Mouse (Mus musculus): ENCODE results near the gene Chchd6. TPM values are rescaled to one million over a fixed set of nuclear protein-coding genes. Genes with fewer than 3 reads are reported as not detected.

Chchd6 gene
- 89.8 and 91.3 TPM in 2 replicates for polyA plus RNA-seq (2016; fragmentation: Nextera tagmentation; extraction: Ambion mirVana)

DNA sequence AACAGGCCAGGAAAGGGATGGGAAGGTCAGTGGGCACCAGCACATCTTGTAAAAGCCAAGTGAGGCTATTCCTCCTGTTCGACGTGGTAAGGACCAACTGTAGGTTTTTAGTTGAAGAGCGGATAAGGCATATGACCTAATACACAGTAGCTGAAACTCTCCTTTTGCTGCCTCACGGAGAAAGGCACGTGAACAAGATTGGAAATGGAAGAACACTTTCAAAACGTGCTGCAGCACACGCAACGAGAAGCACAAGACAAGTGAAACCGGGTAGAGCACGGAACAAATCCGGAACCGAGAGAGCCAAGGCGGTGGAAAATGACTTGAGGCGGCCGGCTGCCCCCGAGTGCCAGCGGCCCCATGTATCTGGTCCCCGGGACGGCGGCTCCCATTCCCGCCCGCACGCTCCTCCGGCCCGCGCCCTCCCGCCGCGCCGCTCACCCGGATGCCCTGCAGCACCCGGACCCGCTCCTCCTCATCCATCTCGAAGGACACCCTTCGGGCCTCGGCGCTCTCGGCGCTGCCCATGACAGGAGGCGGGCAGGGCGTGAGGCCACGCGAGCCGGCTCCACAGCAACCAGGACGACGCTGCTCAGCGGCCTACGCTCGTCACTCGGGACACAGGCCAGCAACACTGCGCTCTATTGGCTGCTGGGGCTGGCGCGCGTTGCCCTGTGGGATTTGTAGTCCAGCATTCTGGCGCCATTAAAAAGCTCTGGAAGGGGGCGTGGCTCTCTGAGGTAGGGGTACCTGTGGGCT lies at the start of gene Chchd6:
Gene Chchd6 (minus strand): TSS at position 635 of the 759 bp plus-strand sequence.
- peak within 1 kb of the TSS; percentile 84 for H3K27ac ChIP-seq
- WGBS = under 1% methylated on average over 56 of the region's 56 CpGs
- no peaks in the 10 kb centered on the region for H3K27me3 ChIP-seq (ENCODE audit: poor library complexity, severe bottlenecking)
- no peaks in the 10 kb centered on the region for H3K36me3 ChIP-seq (replicated peaks)
- peaks cover 4% of the 10 kb centered on the region for H3K9me3 ChIP-seq
- H3K4me1 ChIP-seq = peaks cover 6% of the 10 kb centered on the region
- DNase-seq (ENCODE audit: extremely low spot score, low spot score) = peak; percentile 96
- peak within 1 kb of the TSS; percentile 68 for H3K4me3 ChIP-seq

DNA sequence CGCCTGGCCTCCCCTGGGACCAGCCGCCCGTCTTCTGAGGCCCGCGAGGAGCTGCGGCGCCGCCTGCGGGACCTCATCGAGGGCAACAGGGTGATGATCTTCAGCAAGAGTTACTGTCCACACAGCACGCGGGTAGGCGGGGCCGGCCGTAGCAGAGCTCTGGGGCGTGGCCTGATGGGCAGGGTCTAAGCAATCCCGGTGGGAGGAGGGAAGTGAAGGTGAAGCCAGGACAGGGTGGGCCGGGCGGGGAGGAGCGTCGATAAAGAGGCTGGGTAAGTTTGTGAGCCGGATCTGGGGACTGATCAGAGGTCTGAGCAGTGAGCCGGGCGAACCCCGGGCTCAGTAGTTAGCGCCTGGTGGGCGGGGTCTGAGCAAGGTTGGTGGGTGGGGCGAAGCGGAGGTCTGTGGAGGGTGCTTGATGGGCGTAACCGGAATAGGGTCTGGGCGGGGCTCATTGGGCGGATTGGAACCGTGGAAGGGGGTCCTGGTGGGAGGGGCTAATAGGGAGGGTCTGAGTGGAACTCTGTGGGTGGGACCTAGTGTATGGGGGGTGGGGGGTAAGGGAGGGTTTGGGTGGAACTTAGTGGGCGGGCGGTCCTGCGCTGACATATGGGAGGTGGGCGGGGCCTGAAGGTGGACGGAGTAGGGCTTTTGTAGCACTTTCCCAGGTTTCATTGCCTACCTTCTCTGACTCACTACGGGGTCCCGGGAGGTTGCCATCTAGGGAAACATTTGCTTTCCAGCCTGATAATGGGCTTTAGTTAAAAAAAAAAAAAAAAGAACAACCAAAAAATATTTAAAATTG lies 49.0 kb upstream of the Chchd6 start:
- H3K4me3 ChIP-seq = peak overlapping the region; percentile 71
- peaks cover 24% of the 10 kb centered on the region for H3K4me1 ChIP-seq
- WGBS = under 1% methylated on average over 41 of the region's 41 CpGs

DNA sequence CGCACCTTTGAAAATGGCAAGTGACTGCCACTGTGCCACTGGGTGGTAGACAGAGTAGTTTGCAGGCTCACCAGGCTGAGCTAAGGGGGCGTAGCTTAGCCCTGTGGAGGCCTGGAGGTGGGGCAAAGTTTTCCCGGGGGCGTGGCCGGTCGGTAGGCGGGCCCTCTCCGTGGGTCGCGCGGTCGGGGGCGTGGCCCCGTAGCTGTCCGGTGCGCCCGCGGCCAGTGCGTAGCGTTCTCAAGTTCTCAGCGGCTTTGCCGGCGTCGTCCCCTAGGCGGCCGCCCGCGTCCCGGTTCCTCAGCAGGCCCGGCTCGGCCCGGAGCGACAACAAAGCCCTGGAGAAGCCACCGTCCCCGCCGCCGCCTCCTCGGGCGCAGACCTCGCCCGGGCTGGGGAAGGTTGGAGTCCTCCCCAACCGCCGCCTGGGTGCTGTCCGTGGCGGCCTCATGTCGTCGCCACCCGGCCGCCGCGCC lies 48.4 kb upstream of the Chchd6 start, which contains the start of gene Txnrd3:
Gene Txnrd3 (plus strand): TSS at position 191 of the 473 bp plus-strand sequence.
- Histone ChIP-seq H3K4me1 (peaks cover 25% of the 10 kb centered on the region), H3K27me3 (ENCODE audit: poor library complexity, severe bottlenecking) (no peaks in the 10 kb centered on the region), H3K27ac (peak within 1 kb of the TSS; percentile 90), H3K4me3 (peak within 1 kb of the TSS; percentile 71), H3K36me3 (replicated peaks) (no peaks in the 10 kb centered on the region), H3K9me3 (no peaks in the 10 kb centered on the region)
- WGBS = under 1% methylated on average over 51 of the region's 51 CpGs
- peak; percentile 88 for DNase-seq (ENCODE audit: extremely low spot score, low spot score)

More for the DNA sequence above, 49.0 kb upstream of the Chchd6 start:
- peak; percentile 92 for DNase-seq (ENCODE audit: extremely low spot score, low spot score)
- Histone ChIP-seq H3K9me3 (no peaks in the 10 kb centered on the region), H3K27ac (peak overlapping the region; percentile 90), H3K36me3 (replicated peaks) (no peaks in the 10 kb centered on the region), H3K27me3 (ENCODE audit: poor library complexity, severe bottlenecking) (no peaks in the 10 kb centered on the region)

DNA sequence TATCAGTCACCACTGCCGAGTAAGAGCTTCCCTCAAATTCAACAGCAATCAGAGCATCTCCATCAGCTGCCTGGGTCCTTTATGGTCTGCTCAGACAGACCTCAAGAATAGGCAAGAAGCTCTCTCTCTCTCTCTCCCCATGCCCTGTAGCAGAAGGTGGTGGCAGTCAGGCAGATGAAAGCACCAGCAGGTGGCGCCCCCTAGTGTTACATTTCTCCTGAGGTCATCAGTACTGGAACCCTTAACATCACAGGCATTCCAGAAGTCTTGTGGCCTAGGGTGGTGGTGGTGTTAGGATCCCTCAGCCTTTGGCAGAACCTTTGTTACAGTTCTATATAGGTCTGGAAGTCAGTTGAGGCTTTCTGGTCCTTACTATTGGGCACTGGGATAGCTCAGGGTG lies 43.6 kb upstream of the Chchd6 start:
- H3K27ac ChIP-seq = no peak overlapping the region
- DNase-seq (ENCODE audit: extremely low spot score, low spot score) = peak; percentile 31
- 35% methylated on average over 2 of the region's 2 CpGs for WGBS
- H3K9me3 ChIP-seq = no peaks in the 10 kb centered on the region
- no peaks in the 10 kb centered on the region for H3K27me3 ChIP-seq (ENCODE audit: poor library complexity, severe bottlenecking)
- no peak overlapping the region for H3K4me3 ChIP-seq
- H3K4me1 ChIP-seq = peaks cover 17% of the 10 kb centered on the region
- no peaks in the 10 kb centered on the region for H3K36me3 ChIP-seq (replicated peaks)

DNA sequence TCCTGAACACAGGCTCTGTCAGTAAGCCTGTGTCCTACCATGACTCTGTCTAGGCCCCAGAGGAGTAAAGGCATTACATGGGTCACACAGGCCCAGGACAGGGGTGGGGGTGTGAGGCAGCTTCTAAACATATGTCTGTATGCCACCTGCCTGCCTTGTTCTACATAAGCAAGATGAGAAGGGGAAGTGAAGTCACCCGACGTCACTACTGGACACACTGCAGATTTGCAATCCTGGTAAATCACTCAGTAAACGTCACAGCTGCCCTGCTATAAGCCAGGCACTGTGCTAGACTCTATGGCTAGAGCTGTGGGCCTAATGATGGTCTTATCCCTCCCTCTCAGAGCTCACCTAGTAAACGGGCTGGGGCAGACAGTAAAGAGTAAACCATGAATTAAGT lies 42.5 kb upstream of the Chchd6 start:
- no peaks in the 10 kb centered on the region for H3K27me3 ChIP-seq (ENCODE audit: poor library complexity, severe bottlenecking)
- no peak overlapping the region for H3K4me3 ChIP-seq
- no peak overlapping the region for H3K27ac ChIP-seq
- DNase-seq (ENCODE audit: extremely low spot score, low spot score) = no peak
- no peaks in the 10 kb centered on the region for H3K9me3 ChIP-seq
- 83% methylated on average over 4 of the region's 4 CpGs for WGBS
- H3K4me1 ChIP-seq = peaks cover 9% of the 10 kb centered on the region; the same call in 1 of the 2 replicates
- H3K36me3 ChIP-seq (replicated peaks) = no peaks in the 10 kb centered on the region

DNA sequence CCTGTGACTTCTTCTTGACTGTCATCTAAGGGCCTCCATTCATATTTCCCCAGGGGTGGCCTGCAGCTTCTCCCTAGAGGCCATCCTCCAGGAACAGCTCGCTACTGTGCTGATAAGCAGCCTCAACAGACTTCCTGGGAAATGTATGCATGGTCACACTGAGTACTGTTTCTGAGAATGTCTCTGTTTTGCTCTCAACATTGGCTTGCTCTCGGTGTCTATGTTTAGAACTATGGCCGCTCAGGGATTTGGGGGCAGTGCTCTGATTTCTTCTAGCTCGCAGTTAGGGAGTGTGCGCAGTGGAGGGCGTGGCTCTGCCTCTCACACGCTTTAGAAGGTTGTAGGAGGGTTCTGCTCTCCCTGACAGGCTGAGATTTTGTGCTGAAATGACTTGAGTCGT lies 38.9 kb upstream of the Chchd6 start:
- WGBS = 52% methylated on average over 8 of the region's 8 CpGs

DNA sequence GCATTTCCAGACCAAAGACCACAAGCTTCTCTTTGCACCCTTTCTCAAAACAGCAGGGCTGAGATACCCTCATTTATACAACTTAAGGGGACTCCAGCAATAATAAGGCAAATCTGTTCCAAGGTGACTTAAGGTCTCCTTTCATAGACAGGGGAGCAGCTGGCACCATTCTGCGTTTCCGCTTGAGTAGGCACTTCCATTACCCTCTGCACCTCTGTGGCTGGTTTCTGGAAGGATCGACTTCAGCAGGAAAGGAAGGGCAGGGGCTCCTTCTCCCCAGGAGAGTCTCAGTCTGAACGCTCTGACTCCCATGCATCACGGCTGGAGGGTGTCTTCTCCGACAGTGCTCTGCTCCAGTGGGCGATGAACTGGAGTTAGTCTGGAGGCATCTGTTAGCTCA lies 37.7 kb upstream of the Chchd6 start:
- no peaks in the 10 kb centered on the region for H3K36me3 ChIP-seq (replicated peaks)
- DNase-seq (ENCODE audit: extremely low spot score, low spot score) = no peak
- peaks cover 9% of the 10 kb centered on the region for H3K4me1 ChIP-seq
- H3K27me3 ChIP-seq (ENCODE audit: poor library complexity, severe bottlenecking) = peaks cover 13% of the 10 kb centered on the region
- no peak overlapping the region for H3K4me3 ChIP-seq
- H3K9me3 ChIP-seq = no peaks in the 10 kb centered on the region
- 71% methylated on average over 7 of the region's 7 CpGs for WGBS
- H3K27ac ChIP-seq = no peak overlapping the region

More for the DNA sequence above, 38.9 kb upstream of the Chchd6 start:
- no peak overlapping the region for H3K27ac ChIP-seq
- H3K9me3 ChIP-seq = no peaks in the 10 kb centered on the region
- peaks cover 10% of the 10 kb centered on the region for H3K4me1 ChIP-seq
- H3K36me3 ChIP-seq (replicated peaks) = no peaks in the 10 kb centered on the region
- H3K4me3 ChIP-seq = no peak overlapping the region
- DNase-seq (ENCODE audit: extremely low spot score, low spot score) = no peak
- peaks cover 13% of the 10 kb centered on the region for H3K27me3 ChIP-seq (ENCODE audit: poor library complexity, severe bottlenecking)

DNA sequence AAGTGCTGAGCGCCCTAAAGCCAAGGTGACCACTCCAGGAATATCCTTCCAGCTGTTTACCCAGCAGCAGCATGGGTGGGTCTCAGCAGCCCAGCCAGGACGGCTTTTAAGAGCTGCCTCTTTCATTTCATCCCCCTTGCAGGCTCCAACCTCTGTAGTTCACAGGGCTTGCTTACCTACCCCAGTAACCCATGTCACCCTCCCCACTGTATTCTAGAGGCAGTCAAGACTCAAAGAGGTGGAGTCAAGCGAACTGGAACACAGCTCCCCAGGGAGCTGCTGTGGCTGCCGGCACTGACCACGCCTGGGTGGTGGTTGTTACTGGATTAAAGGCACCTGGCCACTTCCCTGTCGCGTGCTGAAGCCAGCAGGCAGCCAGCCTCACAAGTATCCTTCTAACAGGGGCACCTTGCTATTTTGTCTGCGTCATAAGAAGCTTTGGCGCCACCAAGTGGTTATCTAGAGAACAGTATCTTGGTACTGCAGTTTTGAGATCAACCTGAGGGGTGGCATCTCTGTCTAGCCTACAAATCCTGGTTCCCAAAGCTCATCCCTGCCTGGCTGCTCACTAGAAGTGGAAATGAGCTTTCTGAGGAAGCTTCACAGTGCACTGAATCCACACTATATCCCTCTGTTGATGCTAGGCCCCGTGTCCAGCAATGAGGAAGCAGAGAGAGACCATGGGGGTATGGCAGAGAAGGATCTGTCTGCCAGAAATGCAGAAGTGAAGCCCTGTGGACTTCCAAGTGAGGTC lies 36.5 kb upstream of the Chchd6 start:
- peak; percentile 65 for DNase-seq (ENCODE audit: extremely low spot score, low spot score)
- 11% methylated on average over 10 of the region's 10 CpGs for WGBS
- Histone ChIP-seq H3K4me1 (peaks cover 10% of the 10 kb centered on the region), H3K27me3 (ENCODE audit: poor library complexity, severe bottlenecking) (peaks cover 13% of the 10 kb centered on the region), H3K9me3 (no peaks in the 10 kb centered on the region), H3K27ac (0 out of 2 replicates have a peak overlapping the region, but pooled peaks have one; percentile 37), H3K4me3 (no peak overlapping the region), H3K36me3 (replicated peaks) (no peaks in the 10 kb centered on the region)

DNA sequence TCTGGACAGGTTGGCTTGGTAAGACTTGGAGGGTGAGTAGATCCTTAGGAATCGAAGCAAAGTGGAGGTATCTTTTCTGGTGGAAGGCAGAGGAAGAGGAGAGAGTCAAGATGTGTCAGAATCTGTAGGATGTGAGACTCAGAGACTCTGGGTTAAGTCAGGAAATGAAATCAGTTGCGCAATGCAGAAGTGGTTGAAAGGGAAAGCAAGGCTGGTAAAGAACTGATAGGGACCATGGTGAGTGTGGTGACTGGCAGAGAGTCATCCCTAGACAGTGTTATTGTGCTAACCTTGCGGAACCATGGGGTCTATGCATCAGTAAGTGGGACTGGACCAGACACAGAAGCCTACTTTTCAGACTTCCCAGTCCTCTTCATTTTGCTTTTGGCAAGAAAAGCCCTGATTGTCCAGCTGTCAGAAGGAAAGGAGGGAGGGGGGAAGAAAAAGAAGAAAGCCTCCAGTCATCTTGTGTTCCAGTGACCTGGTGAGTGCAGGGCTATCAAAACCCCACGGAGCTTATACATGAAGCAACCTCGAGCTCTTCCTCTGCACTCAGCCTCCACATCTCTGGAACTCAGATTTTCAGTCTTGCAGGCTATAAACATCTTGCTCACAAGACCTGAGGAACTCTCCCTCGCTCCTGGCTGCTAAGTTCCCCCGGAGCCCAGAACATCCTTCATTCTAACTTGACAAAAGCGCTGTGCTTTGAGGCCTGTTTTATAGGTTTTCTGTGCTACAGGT lies 32.8 kb upstream of the Chchd6 start:
- no peak for DNase-seq (ENCODE audit: extremely low spot score, low spot score)
- Histone ChIP-seq H3K36me3 (replicated peaks) (no peaks in the 10 kb centered on the region), H3K4me1 (peaks cover 16% of the 10 kb centered on the region), H3K27ac (no peak overlapping the region), H3K9me3 (no peaks in the 10 kb centered on the region), H3K27me3 (ENCODE audit: poor library complexity, severe bottlenecking) (peaks cover 13% of the 10 kb centered on the region), H3K4me3 (no peak overlapping the region)
- 76% methylated on average over 8 of the region's 8 CpGs for WGBS

DNA sequence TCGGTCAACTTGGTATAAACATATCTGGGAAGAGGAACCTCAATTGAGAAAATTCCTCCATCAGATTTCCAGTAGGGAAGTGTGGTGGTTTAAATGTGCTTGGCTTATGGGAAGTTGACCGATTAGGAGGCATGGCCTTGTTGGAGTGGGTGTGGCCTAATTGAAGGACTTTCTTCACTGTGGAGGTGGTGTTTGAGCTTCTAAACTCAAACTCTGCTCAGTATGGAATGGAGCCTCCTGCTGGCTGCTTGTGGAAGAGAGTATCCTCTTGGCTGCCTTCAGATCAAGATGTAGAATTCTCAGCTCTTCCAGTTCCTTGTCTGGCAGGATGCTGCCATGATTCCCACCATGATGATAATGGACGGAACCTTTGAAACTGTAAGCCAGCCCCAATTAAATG lies 27.2 kb upstream of the Chchd6 start:
- Histone ChIP-seq H3K9me3 (no peaks in the 10 kb centered on the region), H3K4me1 (peaks cover 7% of the 10 kb centered on the region; the same call in 1 of the 2 replicates), H3K27ac (no peak overlapping the region), H3K27me3 (ENCODE audit: poor library complexity, severe bottlenecking) (no peaks in the 10 kb centered on the region), H3K4me3 (no peak overlapping the region), H3K36me3 (replicated peaks) (no peaks in the 10 kb centered on the region)
- 82% methylated on average over 3 of the region's 3 CpGs for WGBS
- no peak for DNase-seq (ENCODE audit: extremely low spot score, low spot score)

DNA sequence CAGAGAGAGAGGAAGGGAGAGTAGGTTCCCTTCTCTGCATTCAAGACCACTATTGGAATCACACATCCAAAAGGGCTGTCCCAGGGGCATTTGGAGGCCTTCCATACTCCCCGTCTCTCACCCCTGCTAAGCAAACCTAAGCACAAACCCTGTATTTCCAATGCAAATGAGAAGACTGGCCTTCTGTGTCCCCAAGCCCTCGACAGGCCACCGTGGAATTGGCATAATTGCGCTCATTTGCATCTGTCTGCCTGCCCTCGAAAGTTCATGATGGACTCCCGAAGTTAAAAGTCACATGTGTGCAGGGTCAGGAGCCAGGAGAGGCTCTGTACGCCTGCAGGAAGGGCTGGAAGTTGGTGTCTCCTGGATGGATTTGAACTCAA lies 19.9 kb upstream of the Chchd6 start:
- Histone ChIP-seq H3K9me3 (no peaks in the 10 kb centered on the region), H3K36me3 (replicated peaks) (no peaks in the 10 kb centered on the region), H3K27ac (0 out of 2 replicates have a peak overlapping the region, but pooled peaks have one; percentile 35), H3K4me3 (no peak overlapping the region), H3K4me1 (peaks cover 32% of the 10 kb centered on the region), H3K27me3 (ENCODE audit: poor library complexity, severe bottlenecking) (no peaks in the 10 kb centered on the region)
- DNase-seq (ENCODE audit: extremely low spot score, low spot score) = no peak
- WGBS = 65% methylated on average over 7 of the region's 7 CpGs

All from forebrain, embryonic 10.5 days (tissue).